Mouse (Mus musculus): ENCODE results near the gene Gfm1. TPM values are rescaled to one million over a fixed set of nuclear protein-coding genes. Genes with fewer than 3 reads are reported as not detected.

Gfm1 gene
- polyA plus RNA-seq, 2 experiments: 17.0 to 32.6 TPM

- no peaks in the 10 kb centered on the region for H3K9me3 ChIP-seq (ENCODE audit: control insufficient read depth, low read length)
- H3K4me3 ChIP-seq (ENCODE audit: insufficient read depth in 1 of 2, low read depth in 2 of 2, low read length in 2 of 2): no peak overlapping the region
- 66% methylated on average over 4 of the region's 4 CpGs for WGBS (ENCODE audit: insufficient replicate concordance)
- H3K27ac ChIP-seq: no peak overlapping the region
- DNase-seq (ENCODE audit: low read depth in 3 of 3, low spot score in 3 of 3): no peak
- no peak for TF ChIP-seq EP300 (IDR thresholded peaks at IDR 0.05; ENCODE audit: low read depth)
- no peak for TF ChIP-seq CTCF (IDR thresholded peaks at IDR 0.05; ENCODE audit: low read depth)
- no peaks in the 10 kb centered on the region for H3K36me3 ChIP-seq (replicated peaks; ENCODE audit: control insufficient read depth, insufficient read depth, low read depth)
- peaks cover 0 to 7% of the 10 kb centered on the region in 2 experiments; a peak in 2 of 4 replicates for H3K4me1 ChIP-seq (replicated peaks; ENCODE audit: control insufficient read depth in 2 of 2, insufficient read depth in 2 of 2, low read length in 1 of 2)
- H3K9ac ChIP-seq (replicated peaks): no peak overlapping the region
- H3K4me2 ChIP-seq (ENCODE audit: low read depth): no peak overlapping the region
- no peaks in the 10 kb centered on the region for H3K27me3 ChIP-seq (ENCODE audit: control insufficient read depth, insufficient read depth, low read length)
- peak; percentile 62; the same call in 1 of the 2 replicates for ATAC-seq (ENCODE audit: insufficient read depth)
These were observed 69.5 kb downstream of the Gfm1 start for GRCm38 (mm10) chr3:67499406-67499791.

DNA sequence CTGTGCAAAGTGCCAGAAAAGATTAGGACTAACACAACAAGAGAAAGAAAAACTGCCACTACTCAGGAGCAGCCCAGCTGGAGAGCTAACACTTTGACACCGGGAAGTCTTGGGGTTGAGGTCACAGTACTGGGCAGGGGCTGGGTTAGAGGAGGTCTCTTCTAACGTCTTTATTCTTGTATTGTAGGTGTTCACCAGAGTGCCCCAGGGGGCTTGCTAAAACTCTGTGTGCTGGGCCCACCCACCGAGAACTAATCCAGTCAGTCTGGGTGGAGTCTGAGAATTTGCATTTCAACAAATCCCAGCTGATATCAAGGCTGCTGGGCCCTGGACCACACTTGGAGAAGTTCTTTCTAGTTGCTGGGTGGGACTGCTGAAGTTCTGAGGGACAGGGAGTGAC is 74.0 kb downstream of the Gfm1 start:
- WGBS (ENCODE audit: insufficient replicate concordance): 17% methylated on average over 3 of the region's 3 CpGs
- no peak overlapping the region for H3K27ac ChIP-seq
- TF ChIP-seq CTCF (IDR thresholded peaks at IDR 0.05; ENCODE audit: low read depth) (no peak), EP300 (IDR thresholded peaks at IDR 0.05; ENCODE audit: low read depth) (no peak)
- ATAC-seq (ENCODE audit: insufficient read depth): no peak
- no peaks in the 10 kb centered on the region for H3K9me3 ChIP-seq (ENCODE audit: control insufficient read depth, low read length)
- H3K9ac ChIP-seq (replicated peaks): no peak overlapping the region
- H3K4me2 ChIP-seq (ENCODE audit: low read depth): no peak overlapping the region
- no peaks in the 10 kb centered on the region for H3K27me3 ChIP-seq (ENCODE audit: control insufficient read depth, insufficient read depth, low read length)
- H3K4me1 ChIP-seq (replicated peaks; ENCODE audit: control insufficient read depth in 2 of 2, insufficient read depth in 2 of 2, low read length in 1 of 2): peaks cover 0 to 5% of the 10 kb centered on the region in 2 experiments; a peak in 2 of 4 replicates
- H3K36me3 ChIP-seq (replicated peaks; ENCODE audit: control insufficient read depth, insufficient read depth, low read depth): no peaks in the 10 kb centered on the region
- H3K4me3 ChIP-seq (ENCODE audit: insufficient read depth in 1 of 2, low read depth in 2 of 2, low read length in 2 of 2): no peak overlapping the region
- DNase-seq (ENCODE audit: low read depth in 3 of 3, low spot score in 3 of 3): no peak

GRCm38 (mm10) chr3:67505286-67505685 is 75.4 kb downstream of the Gfm1 start:
- H3K27me3 ChIP-seq (ENCODE audit: control insufficient read depth, insufficient read depth, low read length): no peaks in the 10 kb centered on the region
- TF ChIP-seq CTCF (IDR thresholded peaks at IDR 0.05; ENCODE audit: low read depth) (no peak), EP300 (IDR thresholded peaks at IDR 0.05; ENCODE audit: low read depth) (no peak)
- H3K9ac ChIP-seq (replicated peaks): no peak overlapping the region
- no peaks in the 10 kb centered on the region for H3K9me3 ChIP-seq (ENCODE audit: control insufficient read depth, low read length)
- 53% methylated on average over 2 of the region's 2 CpGs for WGBS (ENCODE audit: insufficient replicate concordance)
- no peak overlapping the region for H3K4me2 ChIP-seq (ENCODE audit: low read depth)
- no peak for DNase-seq (ENCODE audit: low read depth in 3 of 3, low spot score in 3 of 3)
- H3K4me1 ChIP-seq (replicated peaks; ENCODE audit: control insufficient read depth in 2 of 2, insufficient read depth in 2 of 2, low read length in 1 of 2): no peaks in the 10 kb centered on the region
- H3K4me3 ChIP-seq (ENCODE audit: insufficient read depth in 1 of 2, low read depth in 2 of 2, low read length in 2 of 2): no peak overlapping the region
- H3K27ac ChIP-seq: no peak overlapping the region
- ATAC-seq (ENCODE audit: insufficient read depth): no peak
- H3K36me3 ChIP-seq (replicated peaks; ENCODE audit: control insufficient read depth, insufficient read depth, low read depth): no peaks in the 10 kb centered on the region

- Histone ChIP-seq H3K4me2 (ENCODE audit: low read depth) (no peak overlapping the region), H3K27me3 (ENCODE audit: control insufficient read depth, insufficient read depth, low read length) (no peaks in the 10 kb centered on the region), H3K27ac (no peak overlapping the region), H3K9ac (replicated peaks) (no peak overlapping the region), H3K36me3 (replicated peaks; ENCODE audit: control insufficient read depth, insufficient read depth, low read depth) (no peaks in the 10 kb centered on the region), H3K4me3 (ENCODE audit: insufficient read depth in 1 of 2, low read depth in 2 of 2, low read length in 2 of 2) (no peak overlapping the region), H3K9me3 (ENCODE audit: control insufficient read depth, low read length) (no peaks in the 10 kb centered on the region), H3K4me1 (replicated peaks; ENCODE audit: control insufficient read depth in 2 of 2, insufficient read depth in 2 of 2, low read length in 1 of 2) (no peaks in the 10 kb centered on the region)
- WGBS (ENCODE audit: insufficient replicate concordance): 67% methylated on average over 10 of the region's 10 CpGs
- TF ChIP-seq CTCF (IDR thresholded peaks at IDR 0.05; ENCODE audit: low read depth) (no peak), EP300 (IDR thresholded peaks at IDR 0.05; ENCODE audit: low read depth) (no peak)
- ATAC-seq (ENCODE audit: insufficient read depth): no peak
- no peak for DNase-seq (ENCODE audit: low read depth in 3 of 3, low spot score in 3 of 3)
These were observed 78.5 kb downstream of the Gfm1 start for GRCm38 (mm10) chr3:67508216-67508892.

GRCm38 (mm10) chr3:67512807-67513206 is 82.9 kb downstream of the Gfm1 start:
- WGBS (ENCODE audit: insufficient replicate concordance): 1% methylated on average over 5 of the region's 5 CpGs
- no peak for ATAC-seq (ENCODE audit: insufficient read depth)
- no peak overlapping the region for H3K4me2 ChIP-seq (ENCODE audit: low read depth)
- H3K27ac ChIP-seq: no peak overlapping the region
- no peaks in the 10 kb centered on the region for H3K36me3 ChIP-seq (replicated peaks; ENCODE audit: control insufficient read depth, insufficient read depth, low read depth)
- H3K4me3 ChIP-seq (ENCODE audit: insufficient read depth in 1 of 2, low read depth in 2 of 2, low read length in 2 of 2): no peak overlapping the region
- peak; percentile 34 to 47 (median 45) for DNase-seq (ENCODE audit: low read depth in 3 of 3, low spot score in 3 of 3)
- peak; percentile 82 for TF ChIP-seq CTCF (IDR thresholded peaks at IDR 0.05; ENCODE audit: low read depth)
- TF ChIP-seq EP300 (IDR thresholded peaks at IDR 0.05; ENCODE audit: low read depth): no peak
- H3K4me1 ChIP-seq (replicated peaks; ENCODE audit: control insufficient read depth in 2 of 2, insufficient read depth in 2 of 2, low read length in 1 of 2): no peaks in the 10 kb centered on the region
- H3K9ac ChIP-seq (replicated peaks): no peak overlapping the region
- H3K9me3 ChIP-seq (ENCODE audit: control insufficient read depth, low read length): no peaks in the 10 kb centered on the region
- H3K27me3 ChIP-seq (ENCODE audit: control insufficient read depth, insufficient read depth, low read length): peaks cover 27% of the 10 kb centered on the region

Measured in liver, embryonic 14.5 days (tissue).